Comparison of ENCODE assay signal across 8 mouse cellular contexts in genomic region chr2:104816866-104817439, GRCm38 (mm10). TPM values are rescaled to one million over a fixed set of nuclear protein-coding genes. Genes with fewer than 3 reads are reported as not detected.
DNase-seq lines count a peak whose midpoint lies in the region; ATAC-seq lines count a peak whose summit lies in the region.

No protein-coding gene starts in this region.

- peak overlapping the region; percentile 94 for H3K4me3 ChIP-seq in forebrain, embryonic 10.5 days
- H3K4me3 ChIP-seq in heart, embryonic 15.5 days: peak overlapping the region; percentile 97
- peak overlapping the region; percentile 97 for H3K4me3 ChIP-seq in liver, embryonic 12.5 days

- peak overlapping the region; percentile 100 for H3K27ac ChIP-seq in forebrain, embryonic 10.5 days
- H3K27ac ChIP-seq in heart, embryonic 15.5 days: peak overlapping the region; percentile 99
- peak overlapping the region; percentile 94 for H3K27ac ChIP-seq in liver, embryonic 12.5 days

- no peaks in the 10 kb centered on the region for H3K27me3 ChIP-seq in forebrain, embryonic 10.5 days (ENCODE audit: poor library complexity, severe bottlenecking)
- no peaks in the 10 kb centered on the region for H3K27me3 ChIP-seq in heart, embryonic 15.5 days
- H3K27me3 ChIP-seq in liver, embryonic 12.5 days (replicated peaks): no peaks in the 10 kb centered on the region
- no peaks in the 10 kb centered on the region; the same call in 1 of the 2 replicates for H3K27me3 ChIP-seq in splenic B cell, adult 2 months (ENCODE audit: control insufficient read depth, insufficient read depth, low read length, poor library complexity, severe bottlenecking)

- H3K4me1 ChIP-seq in forebrain, embryonic 10.5 days: peaks cover 39% of the 10 kb centered on the region
- peaks cover 20% of the 10 kb centered on the region for H3K4me1 ChIP-seq in heart, embryonic 15.5 days (replicated peaks)
- H3K4me1 ChIP-seq in liver, embryonic 12.5 days: peaks cover 40% of the 10 kb centered on the region

- ATAC-seq in heart, embryonic 15.5 days (replicated peaks; ENCODE audit: insufficient number of reproducible peaks, insufficient read depth, low FRiP score, low read depth): peak; percentile 91
- peak; percentile 93 for ATAC-seq in liver, embryonic 12.5 days

- DNase-seq in CD8-positive naive resting alpha-beta T cell, adult 2 months (ENCODE audit: low read depth in 2 of 2, low spot score in 2 of 2): peak; percentile 74 to 75
- DNase-seq in c-Kit-positive CD71-negative TER-119-negative erythroid progenitor cells, embryonic 14.5 days (ENCODE audit: low read depth): peak; percentile 76
- DNase-seq in forebrain, embryonic 10.5 days (ENCODE audit: extremely low spot score, low spot score): peak; percentile 92
- DNase-seq in kidney, postnatal 14 days: peak; percentile 95
- DNase-seq in naive thymus-derived CD4-positive, alpha-beta T cell, adult 2 months (ENCODE audit: low read depth): peak; percentile 86
- peak; percentile 87 for DNase-seq in splenic B cell, adult 2 months (ENCODE audit: low read depth, low spot score)

- peak overlapping the region; percentile 99 for H3K9ac ChIP-seq in heart, embryonic 15.5 days
- H3K9ac ChIP-seq in liver, embryonic 12.5 days: peak overlapping the region; percentile 98

- H3K9me3 ChIP-seq in forebrain, embryonic 10.5 days: no peaks in the 10 kb centered on the region
- no peaks in the 10 kb centered on the region for H3K9me3 ChIP-seq in heart, embryonic 15.5 days (replicated peaks)
- no peaks in the 10 kb centered on the region for H3K9me3 ChIP-seq in liver, embryonic 12.5 days (replicated peaks)

- peak overlapping the region; percentile 90 for H3K4me2 ChIP-seq in heart, embryonic 15.5 days
- peak overlapping the region; percentile 99 for H3K4me2 ChIP-seq in liver, embryonic 12.5 days

- WGBS in forebrain, embryonic 10.5 days: under 1% methylated on average over 49 of the region's 51 CpGs
- under 1% methylated on average over 36 of the region's 51 CpGs for WGBS in heart, embryonic 15.5 days
- WGBS in liver, embryonic 12.5 days (ENCODE audit: insufficient replicate concordance): 1% methylated on average over 22 of the region's 51 CpGs

- no peaks in the 10 kb centered on the region for H3K36me3 ChIP-seq in forebrain, embryonic 10.5 days (replicated peaks)
- no peaks in the 10 kb centered on the region for H3K36me3 ChIP-seq in heart, embryonic 15.5 days
- H3K36me3 ChIP-seq in liver, embryonic 12.5 days: no peaks in the 10 kb centered on the region
- no peaks in the 10 kb centered on the region for H3K36me3 ChIP-seq in splenic B cell, adult 2 months (ENCODE audit: control insufficient read depth, insufficient read depth, low read length, poor library complexity, severe bottlenecking)

RNA-seq across cellular contexts. Expression of gene Qser1, which starts 0.4 kb away (rescaled TPM):
- polyA plus RNA-seq in forebrain, embryonic 10.5 days (2016; fragmentation: Nextera tagmentation; extraction: Ambion mirVana): 11.5 and 11.8 TPM in 2 replicates
- 5.8 and 6.5 TPM in 2 replicates for polyA plus RNA-seq in heart, embryonic 15.5 days (2015; fragmentation: Nextera tagmentation; extraction: Ambion mirVana)
- 3.6 and 3.7 TPM in 2 replicates for polyA plus RNA-seq in liver, embryonic 12.5 days (2016; fragmentation: Nextera tagmentation; extraction: Ambion mirVana)

RNA-seq across cellular contexts. Expression of gene Prrg4, which starts 32.7 kb away (rescaled TPM):
- 0.71 and 0.77 TPM in 2 replicates for polyA plus RNA-seq in forebrain, embryonic 10.5 days (2016; fragmentation: Nextera tagmentation; extraction: Ambion mirVana)
- polyA plus RNA-seq in heart, embryonic 15.5 days (2015; fragmentation: Nextera tagmentation; extraction: Ambion mirVana): 0.94 and 2.3 TPM in 2 replicates
- 0.16 and 0.23 TPM in 2 replicates for polyA plus RNA-seq in liver, embryonic 12.5 days (2016; fragmentation: Nextera tagmentation; extraction: Ambion mirVana)

RNA-seq across cellular contexts. Expression of gene Ccdc73, which starts 50.7 kb away (rescaled TPM):
- 2.9 and 4.5 TPM in 2 replicates for polyA plus RNA-seq in forebrain, embryonic 10.5 days (2016; fragmentation: Nextera tagmentation; extraction: Ambion mirVana)
- 5.1 and 9.0 TPM in 2 replicates for polyA plus RNA-seq in heart, embryonic 15.5 days (2015; fragmentation: Nextera tagmentation; extraction: Ambion mirVana)
- 3.7 and 4.8 TPM in 2 replicates for polyA plus RNA-seq in liver, embryonic 12.5 days (2016; fragmentation: Nextera tagmentation; extraction: Ambion mirVana)

Comparison
In these comparisons a context has a peak if more than half of its experiments do, and no peak if none do; other contexts are left out.
1. Peak in every context shown above with its lines: DNase-seq, ATAC-seq, H3K4me3 ChIP-seq and H3K27ac ChIP-seq.